Mouse (Mus musculus): Measurements from ENCODE around the gene Osmr. TPM values are rescaled to one million over a fixed set of nuclear protein-coding genes. Genes with fewer than 3 reads are reported as not detected.
A peak's percentile ranks its signal among the peaks of the same experiment; 100 is the strongest.

The Osmr gene
- polyA plus RNA-seq, 1 experiment from 2014 or later: 1.6 TPM

- Histone ChIP-seq H3K9me3 (ENCODE audit: control insufficient read depth, low read length) (no peaks in the 10 kb centered on the region), H3K27me3 (replicated peaks; ENCODE audit: control insufficient read depth, insufficient read depth, low read length) (no peaks in the 10 kb centered on the region), H3K27ac (ENCODE audit: low read depth) (no peak overlapping the region), H3K4me3 (ENCODE audit: low read depth, low read length) (no peak overlapping the region), H3K4me2 (ENCODE audit: low read length) (no peak overlapping the region), H3K9ac (ENCODE audit: low read length) (no peak overlapping the region), H3K36me3 (ENCODE audit: control insufficient read depth, insufficient read depth, low read length) (no peaks in the 10 kb centered on the region), H3K4me1 (replicated peaks; ENCODE audit: control insufficient read depth, insufficient read depth, low read length) (no peaks in the 10 kb centered on the region)
- WGBS: 69% methylated on average over 9 of the region's 9 CpGs
- ATAC-seq (replicated peaks; ENCODE audit: low FRiP score, low TSS enrichment, low read depth): no peak
- no peak for DNase-seq (ENCODE audit: low spot score)
These were observed 28.7 kb upstream of the Osmr start for GRCm38 (mm10) chr15:6903286-6903975.

- no peak overlapping the region for H3K4me3 ChIP-seq (ENCODE audit: low read depth, low read length)
- WGBS: 84% methylated on average over 5 of the region's 5 CpGs
- H3K27me3 ChIP-seq (replicated peaks; ENCODE audit: control insufficient read depth, insufficient read depth, low read length): no peaks in the 10 kb centered on the region
- DNase-seq (ENCODE audit: low spot score): no peak
- no peak for ATAC-seq (replicated peaks; ENCODE audit: low FRiP score, low TSS enrichment, low read depth)
- H3K9me3 ChIP-seq (ENCODE audit: control insufficient read depth, low read length): no peaks in the 10 kb centered on the region
- H3K4me1 ChIP-seq (replicated peaks; ENCODE audit: control insufficient read depth, insufficient read depth, low read length): no peaks in the 10 kb centered on the region
- no peak overlapping the region for H3K4me2 ChIP-seq (ENCODE audit: low read length)
- no peak overlapping the region for H3K27ac ChIP-seq (ENCODE audit: low read depth)
- no peaks in the 10 kb centered on the region for H3K36me3 ChIP-seq (ENCODE audit: control insufficient read depth, insufficient read depth, low read length)
- H3K9ac ChIP-seq (ENCODE audit: low read length): no peak overlapping the region
These were observed 27.3 kb upstream of the Osmr start for GRCm38 (mm10) chr15:6901982-6902639.

- H3K4me1 ChIP-seq (replicated peaks; ENCODE audit: control insufficient read depth, insufficient read depth, low read length): no peaks in the 10 kb centered on the region
- no peaks in the 10 kb centered on the region for H3K36me3 ChIP-seq (ENCODE audit: control insufficient read depth, insufficient read depth, low read length)
- no peak overlapping the region for H3K4me3 ChIP-seq (ENCODE audit: low read depth, low read length)
- DNase-seq (ENCODE audit: low spot score) (no peak), ATAC-seq (replicated peaks; ENCODE audit: low FRiP score, low TSS enrichment, low read depth) (no peak)
- no peak overlapping the region for H3K4me2 ChIP-seq (ENCODE audit: low read length)
- 64% methylated on average over 6 of the region's 6 CpGs for WGBS
- no peaks in the 10 kb centered on the region for H3K27me3 ChIP-seq (replicated peaks; ENCODE audit: control insufficient read depth, insufficient read depth, low read length)
- no peak overlapping the region for H3K9ac ChIP-seq (ENCODE audit: low read length)
- no peaks in the 10 kb centered on the region for H3K9me3 ChIP-seq (ENCODE audit: control insufficient read depth, low read length)
- H3K27ac ChIP-seq (ENCODE audit: low read depth): no peak overlapping the region
These were observed 26.5 kb upstream of the Osmr start for GRCm38 (mm10) chr15:6901236-6901635.

- DNase-seq (ENCODE audit: low spot score): no peak
- no peak overlapping the region for H3K9ac ChIP-seq (ENCODE audit: low read length)
- 0 out of 2 replicates have a peak, but pooled peaks cover 5% of the 10 kb centered on the region for H3K4me1 ChIP-seq (replicated peaks; ENCODE audit: control insufficient read depth, insufficient read depth, low read length)
- ATAC-seq (replicated peaks; ENCODE audit: low FRiP score, low TSS enrichment, low read depth): no peak
- H3K9me3 ChIP-seq (ENCODE audit: control insufficient read depth, low read length): no peaks in the 10 kb centered on the region
- H3K4me3 ChIP-seq (ENCODE audit: low read depth, low read length): no peak overlapping the region
- H3K36me3 ChIP-seq (ENCODE audit: control insufficient read depth, insufficient read depth, low read length): no peaks in the 10 kb centered on the region
- H3K4me2 ChIP-seq (ENCODE audit: low read length): no peak overlapping the region
- no peaks in the 10 kb centered on the region for H3K27me3 ChIP-seq (replicated peaks; ENCODE audit: control insufficient read depth, insufficient read depth, low read length)
- 79% methylated on average over 6 of the region's 6 CpGs for WGBS
- H3K27ac ChIP-seq (ENCODE audit: low read depth): no peak overlapping the region
These were observed 9.5 kb upstream of the Osmr start for GRCm38 (mm10) chr15:6884260-6884659.

GRCm38 (mm10) chr15:6883816-6884215, 9.0 kb upstream of the Osmr start:
- Histone ChIP-seq H3K4me2 (ENCODE audit: low read length) (no peak overlapping the region), H3K4me3 (ENCODE audit: low read depth, low read length) (no peak overlapping the region), H3K9me3 (ENCODE audit: control insufficient read depth, low read length) (no peaks in the 10 kb centered on the region), H3K27ac (ENCODE audit: low read depth) (no peak overlapping the region), H3K4me1 (replicated peaks; ENCODE audit: control insufficient read depth, insufficient read depth, low read length) (0 out of 2 replicates have a peak, but pooled peaks cover 5% of the 10 kb centered on the region), H3K9ac (ENCODE audit: low read length) (no peak overlapping the region), H3K27me3 (replicated peaks; ENCODE audit: control insufficient read depth, insufficient read depth, low read length) (no peaks in the 10 kb centered on the region), H3K36me3 (ENCODE audit: control insufficient read depth, insufficient read depth, low read length) (no peaks in the 10 kb centered on the region)
- no peak for ATAC-seq (replicated peaks; ENCODE audit: low FRiP score, low TSS enrichment, low read depth)
- WGBS: 69% methylated on average over 5 of the region's 5 CpGs
- peak; percentile 68 for DNase-seq (ENCODE audit: low spot score)

GRCm38 (mm10) chr15:6883091-6883490, 8.3 kb upstream of the Osmr start:
- Histone ChIP-seq H3K27ac (ENCODE audit: low read depth) (no peak overlapping the region), H3K4me2 (ENCODE audit: low read length) (no peak overlapping the region), H3K9ac (ENCODE audit: low read length) (no peak overlapping the region), H3K4me1 (replicated peaks; ENCODE audit: control insufficient read depth, insufficient read depth, low read length) (0 out of 2 replicates have a peak, but pooled peaks cover 5% of the 10 kb centered on the region), H3K27me3 (replicated peaks; ENCODE audit: control insufficient read depth, insufficient read depth, low read length) (no peaks in the 10 kb centered on the region), H3K4me3 (ENCODE audit: low read depth, low read length) (no peak overlapping the region), H3K9me3 (ENCODE audit: control insufficient read depth, low read length) (no peaks in the 10 kb centered on the region), H3K36me3 (ENCODE audit: control insufficient read depth, insufficient read depth, low read length) (no peaks in the 10 kb centered on the region)
- 48% methylated on average over 4 of the region's 4 CpGs for WGBS
- 0 out of 2 replicates have a peak, but pooled peaks have one; percentile 9 for ATAC-seq (replicated peaks; ENCODE audit: low FRiP score, low TSS enrichment, low read depth)
- DNase-seq (ENCODE audit: low spot score): no peak

- DNase-seq (ENCODE audit: low spot score) (peak; percentile 61), ATAC-seq (replicated peaks; ENCODE audit: low FRiP score, low TSS enrichment, low read depth) (no peak)
- no peak overlapping the region for H3K4me3 ChIP-seq (ENCODE audit: low read depth, low read length)
- no peaks in the 10 kb centered on the region for H3K27me3 ChIP-seq (replicated peaks; ENCODE audit: control insufficient read depth, insufficient read depth, low read length)
- H3K27ac ChIP-seq (ENCODE audit: low read depth): no peak overlapping the region
- H3K4me2 ChIP-seq (ENCODE audit: low read length): no peak overlapping the region
- H3K9me3 ChIP-seq (ENCODE audit: control insufficient read depth, low read length): no peaks in the 10 kb centered on the region
- no peak overlapping the region for H3K9ac ChIP-seq (ENCODE audit: low read length)
- 0 out of 2 replicates have a peak, but pooled peaks cover 5% of the 10 kb centered on the region for H3K4me1 ChIP-seq (replicated peaks; ENCODE audit: control insufficient read depth, insufficient read depth, low read length)
- WGBS: 35% methylated on average over 7 of the region's 7 CpGs
- H3K36me3 ChIP-seq (ENCODE audit: control insufficient read depth, insufficient read depth, low read length): no peaks in the 10 kb centered on the region
These were observed 7.4 kb upstream of the Osmr start for GRCm38 (mm10) chr15:6882180-6882579.

GRCm38 (mm10) chr15:6881211-6881610, 6.4 kb upstream of the Osmr start:
- WGBS: 82% methylated on average over 9 of the region's 9 CpGs
- no peaks in the 10 kb centered on the region for H3K9me3 ChIP-seq (ENCODE audit: control insufficient read depth, low read length)
- ATAC-seq (replicated peaks; ENCODE audit: low FRiP score, low TSS enrichment, low read depth): no peak

More at GRCm38 (mm10) chr15:6881211-6881610, 6.4 kb upstream of the Osmr start:
- H3K4me2 ChIP-seq (ENCODE audit: low read length): no peak overlapping the region
- no peak overlapping the region for H3K4me3 ChIP-seq (ENCODE audit: low read depth, low read length)
- no peak overlapping the region for H3K9ac ChIP-seq (ENCODE audit: low read length)
- H3K27ac ChIP-seq (ENCODE audit: low read depth): no peak overlapping the region
- 0 out of 2 replicates have a peak, but pooled peaks cover 5% of the 10 kb centered on the region for H3K4me1 ChIP-seq (replicated peaks; ENCODE audit: control insufficient read depth, insufficient read depth, low read length)
- H3K36me3 ChIP-seq (ENCODE audit: control insufficient read depth, insufficient read depth, low read length): no peaks in the 10 kb centered on the region
- no peaks in the 10 kb centered on the region for H3K27me3 ChIP-seq (replicated peaks; ENCODE audit: control insufficient read depth, insufficient read depth, low read length)
- DNase-seq (ENCODE audit: low spot score): no peak
